Mouse (Mus musculus): Measurements from ENCODE around the gene Luzp2. TPM values are rescaled to one million over a fixed set of nuclear protein-coding genes. Genes with fewer than 3 reads are reported as not detected.

Luzp2 gene
- polyA plus RNA-seq, 1 experiment from 2014 or later = not detected

DNA sequence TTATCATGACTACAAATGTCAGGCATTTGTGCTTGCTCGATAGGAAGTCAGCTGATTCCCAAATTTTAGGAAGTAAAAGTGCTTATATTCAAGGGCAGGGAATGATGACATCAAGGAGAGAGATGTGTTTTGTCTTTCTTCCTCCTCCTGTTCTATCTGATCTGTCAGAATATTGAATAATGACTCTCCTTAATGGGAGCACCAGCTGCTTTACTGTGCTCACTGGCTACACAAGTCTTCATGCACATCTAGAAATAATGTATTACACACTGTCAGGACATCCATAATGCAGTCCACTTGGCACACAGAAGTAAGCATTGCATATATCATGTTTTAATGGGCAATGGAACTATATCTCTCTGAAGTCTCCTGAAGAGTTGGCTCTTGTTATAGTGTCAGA, 17.6 kb downstream of the Luzp2 start:
- ATAC-seq (replicated peaks; ENCODE audit: low FRiP score) (no peak), DNase-seq (ENCODE audit: low spot score) (no peak)
- Histone ChIP-seq H3K4me3 (ENCODE audit: low read depth, low read length) (no peak overlapping the region), H3K27me3 (replicated peaks; ENCODE audit: control insufficient read depth, insufficient read depth, low read length) (no peaks in the 10 kb centered on the region), H3K9me3 (ENCODE audit: control insufficient read depth, low read length) (no peaks in the 10 kb centered on the region), H3K36me3 (ENCODE audit: control insufficient read depth, insufficient read depth, low read length) (no peaks in the 10 kb centered on the region), H3K9ac (ENCODE audit: low read depth, low read length) (no peak overlapping the region), H3K27ac (ENCODE audit: low read depth, low read length) (no peak overlapping the region), H3K4me2 (no peak overlapping the region), H3K4me1 (replicated peaks; ENCODE audit: control insufficient read depth, insufficient read depth, low read length) (no peaks in the 10 kb centered on the region)
- 62% methylated on average over 1 of the region's 1 CpGs for WGBS

DNA sequence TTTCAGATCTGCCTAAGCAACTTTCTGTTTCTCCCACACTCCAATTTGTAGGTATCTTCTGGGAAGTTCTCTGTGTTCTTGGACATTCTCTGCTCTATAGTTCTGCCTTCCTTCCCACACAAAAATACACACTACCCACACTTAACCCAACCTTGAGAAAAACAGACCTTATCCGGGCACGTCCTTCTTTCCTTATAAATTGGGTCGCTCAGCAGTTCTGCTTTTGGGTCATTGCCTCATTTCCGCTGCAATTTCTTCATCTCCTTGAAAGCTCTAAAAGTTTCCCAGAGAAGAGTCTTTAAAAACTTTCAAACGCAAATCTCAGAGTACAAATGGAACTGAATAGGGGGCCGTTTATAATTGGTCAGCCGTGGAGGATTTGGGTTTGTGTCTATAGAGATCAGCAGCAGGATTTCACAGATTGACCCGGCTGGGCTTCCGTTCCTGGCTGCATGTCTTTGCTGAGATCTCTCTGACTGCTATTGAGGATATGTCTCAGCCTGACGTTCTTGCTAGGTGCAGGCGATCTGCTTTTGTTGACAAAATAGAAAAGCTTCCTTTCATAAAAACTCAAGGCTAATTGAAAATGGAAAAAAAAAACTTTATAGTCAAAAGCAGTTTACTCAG, 26.0 kb downstream of the Luzp2 start:
- ATAC-seq (replicated peaks; ENCODE audit: low FRiP score) = no peak
- Histone ChIP-seq H3K9ac (ENCODE audit: low read depth, low read length) (no peak overlapping the region), H3K4me2 (no peak overlapping the region), H3K36me3 (ENCODE audit: control insufficient read depth, insufficient read depth, low read length) (no peaks in the 10 kb centered on the region), H3K27me3 (replicated peaks; ENCODE audit: control insufficient read depth, insufficient read depth, low read length) (no peaks in the 10 kb centered on the region), H3K4me1 (replicated peaks; ENCODE audit: control insufficient read depth, insufficient read depth, low read length) (no peaks in the 10 kb centered on the region), H3K9me3 (ENCODE audit: control insufficient read depth, low read length) (no peaks in the 10 kb centered on the region), H3K27ac (ENCODE audit: low read depth, low read length) (no peak overlapping the region), H3K4me3 (ENCODE audit: low read depth, low read length) (no peak overlapping the region)
- WGBS = 86% methylated on average over 11 of the region's 11 CpGs
- DNase-seq (ENCODE audit: low spot score) = no peak

DNA sequence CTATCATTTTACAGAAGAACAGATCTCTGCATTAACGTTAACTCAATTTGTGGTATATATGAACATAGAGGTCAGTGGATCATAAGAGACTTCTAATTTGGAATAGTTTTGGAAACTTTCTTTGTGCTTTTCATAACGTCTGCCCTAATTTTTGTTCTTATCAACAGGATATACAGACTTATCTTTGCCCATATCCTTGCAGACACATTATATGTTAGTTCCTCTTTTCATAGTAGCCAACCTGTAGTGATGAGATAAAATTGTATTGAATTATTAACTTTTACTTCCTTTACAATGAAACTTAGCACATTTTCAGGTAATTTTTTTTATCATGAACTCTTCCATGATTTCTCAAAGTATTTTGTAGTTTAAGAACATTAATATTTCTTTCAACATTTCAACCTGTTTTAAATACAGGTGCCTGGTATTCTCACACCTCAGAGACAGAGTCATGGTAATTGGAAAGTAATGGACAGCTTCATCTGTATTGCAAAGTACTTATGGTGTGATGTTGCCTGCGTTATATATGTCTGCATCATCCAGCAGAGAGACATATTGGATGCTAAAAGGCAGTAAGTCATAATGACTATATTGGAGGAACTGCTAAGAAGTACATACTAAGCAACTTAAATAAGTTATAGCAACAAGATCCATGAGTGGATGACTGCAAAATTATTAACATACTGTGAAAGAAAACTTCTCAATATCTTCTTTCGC, 43.8 kb downstream of the Luzp2 start:
- DNase-seq (ENCODE audit: low spot score) (no peak), ATAC-seq (replicated peaks; ENCODE audit: low FRiP score) (no peak; the same call in 1 of the 2 replicates)
- no peak overlapping the region for H3K4me2 ChIP-seq
- no peak overlapping the region for H3K4me3 ChIP-seq (ENCODE audit: low read depth, low read length)
- H3K4me1 ChIP-seq (replicated peaks; ENCODE audit: control insufficient read depth, insufficient read depth, low read length) = no peaks in the 10 kb centered on the region
- H3K27ac ChIP-seq (ENCODE audit: low read depth, low read length) = no peak overlapping the region
- no peaks in the 10 kb centered on the region for H3K9me3 ChIP-seq (ENCODE audit: control insufficient read depth, low read length)
- H3K27me3 ChIP-seq (replicated peaks; ENCODE audit: control insufficient read depth, insufficient read depth, low read length) = no peaks in the 10 kb centered on the region
- no peak overlapping the region for H3K9ac ChIP-seq (ENCODE audit: low read depth, low read length)
- H3K36me3 ChIP-seq (ENCODE audit: control insufficient read depth, insufficient read depth, low read length) = no peaks in the 10 kb centered on the region
- 75% methylated on average over 4 of the region's 4 CpGs for WGBS

DNA sequence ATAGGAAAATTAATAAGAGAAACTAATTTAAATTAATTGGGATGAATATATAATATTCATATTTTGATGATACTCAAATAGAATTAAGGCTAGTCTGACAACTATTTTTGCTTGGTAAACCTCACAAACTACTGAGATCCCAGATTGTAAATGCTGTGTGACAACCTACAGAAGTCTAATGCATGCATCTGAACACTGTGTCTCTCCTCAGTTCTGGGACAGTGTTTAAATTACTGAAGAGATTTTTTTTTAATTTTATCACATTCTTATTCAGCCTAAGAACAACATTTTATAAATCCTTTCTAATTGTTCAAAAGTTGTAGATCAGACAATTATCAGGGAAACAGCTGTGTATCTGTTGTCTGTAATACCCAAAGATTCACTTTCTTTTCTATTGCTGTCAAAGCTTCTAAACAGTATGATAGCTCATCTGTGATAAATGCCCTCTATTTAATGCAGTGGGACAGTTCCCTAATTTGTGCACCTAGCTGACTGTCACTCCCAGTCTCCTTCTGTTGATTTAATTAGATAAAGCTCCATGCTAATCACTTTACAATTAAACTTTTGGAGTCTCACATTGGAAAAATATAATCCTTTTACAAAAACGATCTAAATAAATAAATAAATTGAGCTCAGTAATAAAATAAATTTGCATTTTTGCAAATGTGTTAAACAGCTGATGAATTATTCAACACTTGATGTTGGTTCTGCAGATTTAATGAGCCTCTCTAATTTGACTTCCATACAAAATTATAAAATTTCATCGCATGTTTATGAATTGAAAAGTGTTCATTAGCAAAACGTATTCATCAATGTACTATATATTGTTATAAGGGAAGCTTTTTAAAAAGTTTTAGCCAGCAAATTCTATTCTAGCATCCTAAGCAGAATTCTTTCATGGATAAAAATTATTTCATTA, 58.7 kb downstream of the Luzp2 start:
- no peak for ATAC-seq (replicated peaks; ENCODE audit: low FRiP score)
- no peaks in the 10 kb centered on the region for H3K27me3 ChIP-seq (replicated peaks; ENCODE audit: control insufficient read depth, insufficient read depth, low read length)

DNA sequence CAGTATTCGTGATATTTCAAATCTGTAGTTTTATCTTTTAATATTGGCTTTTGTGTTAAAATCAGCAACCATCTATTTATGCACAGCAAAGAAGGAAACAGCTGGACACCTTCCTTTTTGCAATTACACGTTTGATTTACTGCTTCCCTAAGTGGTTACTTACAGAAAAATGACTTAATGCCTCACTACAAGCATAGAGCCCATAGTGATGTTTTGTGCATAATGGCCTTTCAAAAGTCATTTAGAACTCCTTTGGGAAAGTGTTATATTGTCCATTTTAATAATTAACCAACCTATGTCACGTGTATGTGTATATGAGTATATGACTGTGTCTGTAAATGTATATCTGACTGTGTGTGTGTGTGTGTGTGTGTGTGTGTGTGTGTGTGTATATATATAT, 63.3 kb downstream of the Luzp2 start:
- DNase-seq (ENCODE audit: low spot score) = no peak
- Histone ChIP-seq H3K9ac (ENCODE audit: low read depth, low read length) (no peak overlapping the region), H3K27me3 (replicated peaks; ENCODE audit: control insufficient read depth, insufficient read depth, low read length) (no peaks in the 10 kb centered on the region), H3K4me3 (ENCODE audit: low read depth, low read length) (no peak overlapping the region), H3K9me3 (ENCODE audit: control insufficient read depth, low read length) (no peaks in the 10 kb centered on the region), H3K4me1 (replicated peaks; ENCODE audit: control insufficient read depth, insufficient read depth, low read length) (no peaks in the 10 kb centered on the region), H3K4me2 (no peak overlapping the region), H3K27ac (ENCODE audit: low read depth, low read length) (no peak overlapping the region), H3K36me3 (ENCODE audit: control insufficient read depth, insufficient read depth, low read length) (no peaks in the 10 kb centered on the region)
- ATAC-seq (replicated peaks; ENCODE audit: low FRiP score) = no peak
- WGBS = 60% methylated on average over 3 of the region's 3 CpGs

More for the DNA sequence above, 58.7 kb downstream of the Luzp2 start:
- WGBS = 83% methylated on average over 3 of the region's 3 CpGs
- no peak overlapping the region for H3K27ac ChIP-seq (ENCODE audit: low read depth, low read length)
- H3K4me2 ChIP-seq = no peak overlapping the region
- no peak overlapping the region for H3K4me3 ChIP-seq (ENCODE audit: low read depth, low read length)
- H3K36me3 ChIP-seq (ENCODE audit: control insufficient read depth, insufficient read depth, low read length) = no peaks in the 10 kb centered on the region
- no peak for DNase-seq (ENCODE audit: low spot score)
- no peak overlapping the region for H3K9ac ChIP-seq (ENCODE audit: low read depth, low read length)
- no peaks in the 10 kb centered on the region for H3K4me1 ChIP-seq (replicated peaks; ENCODE audit: control insufficient read depth, insufficient read depth, low read length)
- no peaks in the 10 kb centered on the region for H3K9me3 ChIP-seq (ENCODE audit: control insufficient read depth, low read length)

DNA sequence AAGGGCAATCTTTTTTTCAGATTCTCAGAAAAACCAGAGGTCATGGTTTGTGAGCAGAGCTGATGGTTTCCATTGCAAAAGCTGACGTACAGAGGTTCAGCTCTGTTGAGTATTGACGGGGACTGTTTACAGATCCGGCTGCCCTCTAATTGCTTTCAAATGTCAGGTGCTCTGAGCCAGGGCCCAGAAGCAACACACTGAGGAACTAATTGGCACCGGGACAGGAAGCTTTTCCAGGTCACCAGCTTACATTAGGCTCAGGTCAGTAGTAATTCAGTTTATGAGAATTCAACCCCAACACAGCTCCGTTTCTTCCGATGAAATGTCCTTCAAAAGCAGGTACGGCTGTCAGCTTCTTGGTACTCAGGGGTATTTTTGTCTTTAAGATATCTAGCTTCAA, 74.7 kb downstream of the Luzp2 start:
- Histone ChIP-seq H3K4me2 (no peak overlapping the region), H3K27ac (ENCODE audit: low read depth, low read length) (no peak overlapping the region), H3K27me3 (replicated peaks; ENCODE audit: control insufficient read depth, insufficient read depth, low read length) (no peaks in the 10 kb centered on the region), H3K4me3 (ENCODE audit: low read depth, low read length) (no peak overlapping the region), H3K4me1 (replicated peaks; ENCODE audit: control insufficient read depth, insufficient read depth, low read length) (no peaks in the 10 kb centered on the region), H3K9ac (ENCODE audit: low read depth, low read length) (no peak overlapping the region), H3K36me3 (ENCODE audit: control insufficient read depth, insufficient read depth, low read length) (no peaks in the 10 kb centered on the region), H3K9me3 (ENCODE audit: control insufficient read depth, low read length) (no peaks in the 10 kb centered on the region)
- WGBS = 86% methylated on average over 7 of the region's 7 CpGs
- ATAC-seq (replicated peaks; ENCODE audit: low FRiP score) (no peak), DNase-seq (ENCODE audit: low spot score) (no peak)

DNA sequence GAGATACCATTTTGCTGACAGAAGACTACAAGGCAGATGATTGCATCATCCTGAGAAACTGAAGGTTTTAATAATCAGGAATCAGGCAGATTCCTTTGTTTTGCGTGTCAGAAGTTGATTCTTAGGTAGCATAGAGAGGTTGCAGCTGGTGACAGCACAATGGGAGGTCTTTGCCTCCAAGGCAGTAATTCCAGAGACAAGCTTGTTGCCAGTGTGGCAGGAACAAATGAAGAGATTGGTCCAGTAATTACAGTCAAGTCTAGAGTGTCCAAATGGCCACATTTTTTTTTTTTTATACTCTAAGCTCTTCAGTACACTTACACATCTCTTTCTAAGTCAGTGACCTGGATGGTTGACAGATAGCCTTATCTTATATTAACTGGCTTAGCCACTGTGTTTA, 78.7 kb downstream of the Luzp2 start:
- no peaks in the 10 kb centered on the region for H3K9me3 ChIP-seq (ENCODE audit: control insufficient read depth, low read length)
- H3K36me3 ChIP-seq (ENCODE audit: control insufficient read depth, insufficient read depth, low read length) = no peaks in the 10 kb centered on the region
- H3K9ac ChIP-seq (ENCODE audit: low read depth, low read length) = no peak overlapping the region
- WGBS = 55% methylated on average over 1 of the region's 1 CpGs
- no peaks in the 10 kb centered on the region for H3K27me3 ChIP-seq (replicated peaks; ENCODE audit: control insufficient read depth, insufficient read depth, low read length)
- DNase-seq (ENCODE audit: low spot score) (no peak), ATAC-seq (replicated peaks; ENCODE audit: low FRiP score) (no peak)
- no peak overlapping the region for H3K4me3 ChIP-seq (ENCODE audit: low read depth, low read length)
- H3K27ac ChIP-seq (ENCODE audit: low read depth, low read length) = no peak overlapping the region
- H3K4me2 ChIP-seq = no peak overlapping the region
- no peaks in the 10 kb centered on the region for H3K4me1 ChIP-seq (replicated peaks; ENCODE audit: control insufficient read depth, insufficient read depth, low read length)

DNA sequence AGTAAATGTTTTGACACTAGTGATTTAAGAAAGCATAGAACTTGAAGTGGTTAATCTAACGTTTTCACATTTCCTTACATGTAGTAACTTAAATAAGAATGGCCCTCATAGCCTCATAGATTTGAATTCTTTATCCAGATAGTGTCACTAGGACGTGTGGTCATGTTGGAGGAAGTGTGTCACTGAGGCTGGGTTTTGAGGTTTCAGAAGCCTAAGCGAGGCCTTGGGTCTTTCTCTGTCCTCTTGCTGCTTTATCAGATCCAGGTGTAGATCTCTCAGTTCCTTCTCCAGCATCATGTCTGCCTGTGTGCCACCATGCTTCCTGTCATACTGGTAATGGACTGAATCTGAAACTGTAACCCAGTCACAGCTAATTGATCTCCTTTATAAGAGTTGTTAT, 86.7 kb downstream of the Luzp2 start:
- no peak for ATAC-seq (replicated peaks; ENCODE audit: low FRiP score)

More for the DNA sequence above, 86.7 kb downstream of the Luzp2 start:
- Histone ChIP-seq H3K4me1 (replicated peaks; ENCODE audit: control insufficient read depth, insufficient read depth, low read length) (no peaks in the 10 kb centered on the region), H3K4me3 (ENCODE audit: low read depth, low read length) (no peak overlapping the region), H3K9me3 (ENCODE audit: control insufficient read depth, low read length) (no peaks in the 10 kb centered on the region), H3K9ac (ENCODE audit: low read depth, low read length) (no peak overlapping the region), H3K27me3 (replicated peaks; ENCODE audit: control insufficient read depth, insufficient read depth, low read length) (no peaks in the 10 kb centered on the region), H3K27ac (ENCODE audit: low read depth, low read length) (no peak overlapping the region), H3K4me2 (no peak overlapping the region), H3K36me3 (ENCODE audit: control insufficient read depth, insufficient read depth, low read length) (no peaks in the 10 kb centered on the region)
- no peak for DNase-seq (ENCODE audit: low spot score)
- 51% methylated on average over 3 of the region's 3 CpGs for WGBS

Measured in liver, embryonic 11.5 days (tissue).